Mouse (Mus musculus) spleen, adult 2 months (tissue): ENCODE measurements around the gene Akap13. TPM values are rescaled to one million over a fixed set of nuclear protein-coding genes. Genes with fewer than 3 reads are reported as not detected.

Source experiments
- DNase-seq, 2 experiments: peaks; one replicate each; pipeline versions ENCODE4 v3.0.0 to v3.0.0-alpha.2; 2012 to 2021; ENCODE audit warnings: low spot score in 2 of 2, low read depth in 1 of 2
- H3K27ac ChIP-seq: fragments of 200-500 bp; 2 replicates; pipeline ENCODE4 v1.5.1; 2012; ENCODE audit warnings: low read length, inconsistent platforms; ENCODE audit not compliant: insufficient read depth
- H3K27me3 ChIP-seq: fragments of 200-500 bp; 2 replicates; pipeline ENCODE4 v1.6.1; 2012; ENCODE audit warnings: mild to moderate bottlenecking, moderate library complexity, low read length, inconsistent platforms; ENCODE audit not compliant: control insufficient read depth, insufficient read depth
- H3K36me3 ChIP-seq: fragments of 200-500 bp; 2 replicates; pipeline ENCODE4 v1.6.1; 2012; ENCODE audit warnings: mild to moderate bottlenecking, low read length, inconsistent platforms; ENCODE audit not compliant: control insufficient read depth, insufficient read depth
- H3K4me1 ChIP-seq: fragments of 200-500 bp; 2 replicates; pipeline ENCODE4 v1.6.1; 2011; ENCODE audit warnings: inconsistent platforms; ENCODE audit not compliant: control insufficient read depth, insufficient read depth, insufficient read length
- H3K4me3 ChIP-seq: fragments of 200-500 bp; 2 replicates; pipeline ENCODE4 v1.5.1; 2011; ENCODE audit warnings: mild to moderate bottlenecking, inconsistent platforms; ENCODE audit not compliant: insufficient read depth, insufficient read length; ENCODE audit errors: extremely low read depth
- CTCF ChIP-seq: fragments of 200-500 bp; IDR thresholded peaks from 2 replicates; pipeline ENCODE4 v1.5.1; 2011; ENCODE audit warnings: mild to moderate bottlenecking, inconsistent platforms; ENCODE audit not compliant: insufficient read depth, insufficient read length, insufficient replicate concordance; ENCODE audit errors: extremely low read depth
- POLR2A ChIP-seq: fragments of 200-500 bp; IDR thresholded peaks from 2 replicates; pipeline ENCODE4 v1.6.1; 2011; ENCODE audit warnings: low read depth, low read length, inconsistent platforms
- WGBS: fragments of 180-500 bp; shearing (Covaris S2); methylation state at CpG from one replicate; pipeline ENCODE4 v1.1.7; 2018; 5-methylcytosine and 5-hydroxymethylcytosine counted together
- polyA plus RNA-seq: library from polyadenylated mRNA; depleted of rRNA; stranded (reverse); fragments of >200 nt; gene quantifications from 2 replicates; pipeline ENCODE4 v1.2.3, GENCODE M21; 2012

Akap13 gene
- polyA plus RNA-seq, 1 experiment, result 34.2 TPM

DNA sequence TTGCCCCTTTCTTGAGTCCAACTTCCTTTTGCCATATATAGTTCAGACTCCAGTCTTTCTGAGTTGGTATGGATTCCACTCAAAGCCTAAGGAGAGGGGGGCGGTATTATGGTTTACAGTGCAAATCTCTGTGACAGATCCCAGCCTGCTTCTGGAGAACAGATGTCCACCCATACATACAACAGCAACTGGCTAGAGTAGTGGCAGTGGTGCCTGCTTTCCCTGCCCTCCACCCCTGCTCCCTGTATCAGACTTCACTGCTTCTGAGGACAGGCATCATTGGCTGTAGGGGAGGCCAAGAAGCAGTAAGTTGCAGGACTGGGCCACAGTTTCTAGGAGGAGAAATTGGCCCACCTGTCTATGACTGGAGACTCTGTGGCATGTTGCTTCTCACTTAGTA lies 102.9 kb downstream of the Akap13 start:
- TF ChIP-seq CTCF (no peak), POLR2A (no peak)
- Histone ChIP-seq H3K36me3 (no peaks in the 10 kb centered on the region), H3K27me3 (no peaks in the 10 kb centered on the region), H3K4me3 (no peak overlapping the region), H3K4me1 (no peaks in the 10 kb centered on the region; the same call in 1 of the 2 replicates), H3K27ac (no peak overlapping the region)
- no peak for DNase-seq
- WGBS, result 91% methylated on average over 1 of the region's 1 CpGs

DNA sequence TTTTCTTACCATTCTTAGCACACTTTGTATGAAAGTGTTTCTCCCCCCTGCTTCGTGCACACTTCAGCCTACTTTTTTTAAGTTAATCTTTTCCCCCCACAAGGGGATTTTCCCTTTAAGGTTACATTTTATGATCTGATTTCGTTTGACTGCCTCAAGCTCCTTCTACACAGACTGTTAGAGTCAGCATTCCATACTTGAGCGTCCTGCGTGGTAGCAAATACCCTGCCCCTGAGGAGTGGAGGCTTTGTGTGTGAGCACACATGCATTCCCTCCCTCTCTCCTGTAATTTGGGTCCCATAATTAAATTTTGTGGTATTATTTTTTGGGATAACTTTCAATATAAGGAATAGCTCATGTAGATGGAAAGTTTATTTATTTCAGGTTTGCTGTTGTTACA lies 103.8 kb downstream of the Akap13 start:
- Histone ChIP-seq H3K4me1 (no peaks in the 10 kb centered on the region; the same call in 1 of the 2 replicates), H3K4me3 (no peak overlapping the region), H3K27ac (no peak overlapping the region), H3K27me3 (no peaks in the 10 kb centered on the region), H3K36me3 (no peaks in the 10 kb centered on the region)
- DNase-seq, result no peak
- no peak for TF ChIP-seq POLR2A
- no peak for TF ChIP-seq CTCF
- 61% methylated on average over 4 of the region's 4 CpGs for WGBS

DNA sequence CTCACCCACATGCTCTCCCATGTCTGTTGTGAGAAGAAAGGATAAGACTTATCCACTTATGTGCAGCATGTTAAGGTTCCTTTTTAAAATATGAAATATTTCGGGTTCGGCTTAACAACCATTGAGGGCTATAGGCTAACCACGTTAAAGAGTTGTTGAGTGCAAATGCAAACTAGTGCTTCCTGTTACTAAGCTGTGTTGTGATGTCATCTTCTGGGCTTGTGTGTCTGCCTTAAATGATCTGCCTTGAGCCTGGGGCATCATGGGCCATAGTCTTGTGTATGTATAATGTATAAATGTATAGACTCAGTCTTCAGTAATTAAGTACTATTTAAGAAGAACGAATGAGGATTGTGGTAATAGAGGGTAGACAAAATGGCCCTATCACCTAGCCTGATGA lies 104.6 kb downstream of the Akap13 start:
- Histone ChIP-seq H3K27me3 (no peaks in the 10 kb centered on the region), H3K4me1 (no peaks in the 10 kb centered on the region; the same call in 1 of the 2 replicates), H3K36me3 (no peaks in the 10 kb centered on the region), H3K4me3 (no peak overlapping the region), H3K27ac (no peak overlapping the region)
- TF ChIP-seq CTCF (no peak), POLR2A (no peak)
- WGBS, result 59% methylated on average over 4 of the region's 4 CpGs
- DNase-seq, result no peak

DNA sequence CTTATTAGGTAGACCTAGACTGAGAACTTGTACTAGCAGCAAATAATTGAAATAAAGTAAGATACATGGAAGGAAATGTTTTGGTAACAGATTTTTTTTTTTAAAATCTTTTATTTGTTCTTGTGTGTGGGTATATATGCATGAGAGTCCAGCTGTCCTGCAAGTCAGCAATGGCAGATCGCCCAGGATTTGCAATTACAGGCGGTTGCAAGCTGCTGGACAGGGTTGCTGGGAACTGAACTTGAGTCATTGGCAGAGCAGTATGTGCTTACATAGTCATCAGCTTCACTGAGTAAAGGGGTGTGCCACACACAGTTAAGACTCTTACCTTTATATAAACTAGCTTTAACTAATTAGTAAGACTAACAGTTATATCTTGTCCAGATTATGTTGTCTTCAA lies 105.2 kb downstream of the Akap13 start:
- no peak for DNase-seq
- whole genome bisulfite sequencing, result 96% methylated on average over 2 of the region's 2 CpGs
- no peaks in the 10 kb centered on the region; the same call in 1 of the 2 replicates for H3K4me1 ChIP-seq

DNA sequence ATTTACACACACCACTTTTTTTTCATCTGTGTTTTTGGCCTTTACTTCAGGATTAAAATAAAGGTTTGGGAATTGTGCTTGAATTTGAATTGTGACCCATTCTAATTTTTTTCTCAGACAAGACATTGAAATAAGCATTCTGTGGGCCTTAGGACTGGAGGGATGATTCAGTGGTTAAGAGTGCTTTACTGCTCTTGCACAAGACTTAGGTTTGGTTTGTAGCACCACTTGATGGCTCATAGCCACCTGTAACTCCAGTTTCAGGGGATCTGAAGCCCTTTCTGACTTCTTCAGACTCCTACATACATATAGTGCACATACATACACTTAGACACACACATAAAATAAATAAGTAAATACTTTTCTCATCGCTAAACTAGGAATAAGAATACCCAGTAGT lies 105.8 kb downstream of the Akap13 start:
- no peaks in the 10 kb centered on the region; the same call in 1 of the 2 replicates for H3K4me1 ChIP-seq
- H3K27me3 ChIP-seq, result no peaks in the 10 kb centered on the region
- no peaks in the 10 kb centered on the region for H3K36me3 ChIP-seq
- no peak overlapping the region for H3K4me3 ChIP-seq
- 93% methylated on average over 1 of the region's 1 CpGs for WGBS
- DNase-seq, result no peak
- TF ChIP-seq POLR2A, result no peak
- TF ChIP-seq CTCF, result no peak
- H3K27ac ChIP-seq, result no peak overlapping the region

More for the DNA sequence above, 105.2 kb downstream of the Akap13 start:
- H3K27me3 ChIP-seq, result no peaks in the 10 kb centered on the region
- no peaks in the 10 kb centered on the region for H3K36me3 ChIP-seq
- no peak overlapping the region for H3K4me3 ChIP-seq
- TF ChIP-seq CTCF (no peak), POLR2A (no peak)
- H3K27ac ChIP-seq, result no peak overlapping the region

DNA sequence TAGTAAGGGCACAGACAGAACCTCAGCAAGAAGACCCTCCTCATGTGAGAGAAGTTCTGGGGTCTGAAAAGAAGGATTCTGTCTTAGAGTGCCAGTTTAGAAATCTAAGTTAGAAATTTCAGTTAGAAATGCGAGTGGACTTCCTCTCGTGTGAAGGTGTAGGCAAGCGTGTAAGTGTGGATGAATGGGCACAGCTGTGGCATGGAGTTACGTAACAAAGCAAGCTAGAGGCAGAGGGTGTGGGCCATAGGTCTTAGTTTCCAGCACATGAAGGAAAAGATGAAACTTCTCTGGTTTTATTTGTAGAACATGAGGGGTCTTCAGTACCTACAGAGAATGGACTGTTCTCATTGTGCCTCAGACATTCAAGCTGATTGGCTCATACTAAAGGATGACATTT lies 112.9 kb downstream of the Akap13 start:
- WGBS, result 44% methylated on average over 4 of the region's 4 CpGs
- Histone ChIP-seq H3K27ac (no peak overlapping the region), H3K27me3 (no peaks in the 10 kb centered on the region), H3K36me3 (no peaks in the 10 kb centered on the region), H3K4me1 (peaks cover 3% of the 10 kb centered on the region; the same call in 1 of the 2 replicates), H3K4me3 (no peak overlapping the region)
- no peak for TF ChIP-seq POLR2A
- no peak for TF ChIP-seq CTCF
- DNase-seq, result no peak

DNA sequence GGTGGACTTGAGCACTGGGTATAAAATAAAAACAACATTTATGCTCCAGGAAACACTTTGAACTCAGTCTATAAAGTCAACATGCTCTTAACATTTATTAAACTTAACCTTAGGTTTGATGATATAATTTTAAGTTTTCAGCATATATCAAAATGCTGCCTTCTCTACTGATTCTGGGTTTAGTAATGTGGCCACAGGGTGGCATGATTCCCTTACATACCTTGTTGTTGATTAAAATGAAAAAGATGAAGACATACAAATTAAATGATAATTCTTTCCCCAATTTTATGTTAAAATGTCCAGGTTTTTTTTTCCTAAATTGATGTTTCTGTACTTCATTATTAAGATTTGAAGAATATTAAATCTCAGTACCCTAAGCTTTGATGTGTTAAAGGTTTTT lies 113.5 kb downstream of the Akap13 start:
- H3K27ac ChIP-seq, result no peak overlapping the region
- peak in 1 of 2 experiments; percentile 50 for DNase-seq
- TF ChIP-seq POLR2A, result no peak
- no peak for TF ChIP-seq CTCF
- H3K4me3 ChIP-seq, result no peak overlapping the region
- no peaks in the 10 kb centered on the region for H3K36me3 ChIP-seq
- H3K27me3 ChIP-seq, result no peaks in the 10 kb centered on the region
- H3K4me1 ChIP-seq, result peaks cover 3% of the 10 kb centered on the region; the same call in 1 of the 2 replicates
